Comparison of ENCODE assay signal across 12 mouse cellular contexts in the genomic region with DNA sequence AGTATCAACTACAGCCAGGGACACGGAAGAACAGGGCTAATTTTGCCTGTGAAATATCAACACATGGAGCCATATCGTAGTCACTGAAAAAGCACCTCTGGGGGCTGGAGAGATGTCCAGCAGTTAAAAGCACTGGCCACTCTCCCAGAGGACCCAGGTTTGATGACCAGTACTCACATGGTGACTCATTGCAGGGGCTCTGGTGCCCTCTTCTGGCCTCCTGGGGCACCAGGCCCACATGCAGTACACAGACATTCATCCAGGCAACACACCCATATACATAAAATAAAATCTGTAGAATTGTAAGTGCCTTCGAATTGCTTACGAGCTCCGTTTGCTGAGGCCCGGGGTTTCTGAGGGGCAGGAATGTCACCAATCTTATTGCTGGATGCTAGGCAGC. TPM values are rescaled to one million over a fixed set of nuclear protein-coding genes. Genes with fewer than 3 reads are reported as not detected.
DNase-seq lines count a peak whose midpoint lies in the region; ATAC-seq and TF ChIP-seq lines count a peak whose summit lies in the region.
"Had no signal": no experiment of that assay in that cellular context is flagged by ENCODE, and none has a peak within 500 bp of the region (broad histone marks: within the 10 kb centered on the region; RNA-seq: fewer than 3 reads in every experiment).

No protein-coding gene starts in this region.

- H3K27me3 ChIP-seq in kidney, adult 2 months (replicated peaks; ENCODE audit: control insufficient read depth, insufficient read depth, low read length) = no peaks in the 10 kb centered on the region
- H3K27me3 ChIP-seq in kidney, embryonic 16.5 days (ENCODE audit: insufficient read depth, low read length) = no peaks in the 10 kb centered on the region
- H3K27me3 ChIP-seq: midbrain, embryonic 15.5 days had no signal

- WGBS in kidney, adult 2 months = 82% methylated on average over 6 of the region's 6 CpGs
- whole genome bisulfite sequencing in kidney, embryonic 16.5 days = 87% methylated on average over 6 of the region's 6 CpGs

- H3K27ac ChIP-seq in kidney, adult 2 months (ENCODE audit: insufficient read depth, low read depth, low read length) = no peak overlapping the region
- no peak overlapping the region for H3K27ac ChIP-seq in kidney, embryonic 16.5 days (ENCODE audit: low read length)
- H3K27ac ChIP-seq in bone marrow macrophage, adult 2 months (ENCODE audit: insufficient read depth, low read depth, low read length) = no peak overlapping the region
- H3K27ac ChIP-seq: heart, embryonic 10.5 days; hindbrain, embryonic 14.5 days; midbrain, embryonic 15.5 days had no signal

- TF ChIP-seq CTCF in kidney, adult 2 months (conservative IDR thresholded peaks at IDR 0.05; ENCODE audit: insufficient read depth, insufficient read length, low read depth, low read length) = peak; percentile 56; the same call in 1 of the 2 replicates
- peak; percentile 21; the same call in 1 of the 2 replicates for TF ChIP-seq CTCF in bone marrow macrophage, adult 2 months (IDR thresholded peaks at IDR 0.05; ENCODE audit: low read depth, low read length)

- H3K4me2 ChIP-seq in kidney, embryonic 16.5 days (replicated peaks; ENCODE audit: low read depth, low read length) = no peak overlapping the region
- H3K4me2 ChIP-seq: hindbrain, embryonic 14.5 days; midbrain, embryonic 15.5 days had no signal

- no peaks in the 10 kb centered on the region for H3K36me3 ChIP-seq in kidney, adult 2 months (ENCODE audit: control insufficient read depth, insufficient read depth, low read length)
- H3K36me3 ChIP-seq in kidney, embryonic 16.5 days (ENCODE audit: insufficient read depth, low read length) = no peaks in the 10 kb centered on the region
- H3K36me3 ChIP-seq: heart, embryonic 10.5 days; midbrain, embryonic 15.5 days had no signal

- no peaks in the 10 kb centered on the region for H3K9me3 ChIP-seq in kidney, embryonic 16.5 days (ENCODE audit: low read length)
- H3K9me3 ChIP-seq: heart, embryonic 10.5 days; midbrain, embryonic 15.5 days had no signal

- peak; percentile 36 for DNase-seq in kidney, adult 2 months
- DNase-seq in thymus, postnatal 0 days (ENCODE audit: low spot score) = peak; percentile 18
- no peak for DNase-seq in thymus, postnatal 36 days
- DNase-seq in retina, postnatal 1 day = peak; percentile 50
- no peak for DNase-seq in gastrocnemius, adult 8-10 months (ENCODE audit: low spot score in 2 of 2)
- no peak for DNase-seq in ovary, postnatal 14 days (ENCODE audit: low spot score)
- DNase-seq: thymus, postnatal 25 days had no signal

- H3K4me3 ChIP-seq in kidney, adult 2 months (ENCODE audit: insufficient read depth, low read depth, low read length) = no peak overlapping the region
- no peak overlapping the region for H3K4me3 ChIP-seq in kidney, embryonic 16.5 days (ENCODE audit: low read length)
- no peak overlapping the region for H3K4me3 ChIP-seq in bone marrow macrophage, adult 2 months (ENCODE audit: insufficient read depth, low read length)
- H3K4me3 ChIP-seq: heart, embryonic 10.5 days; midbrain, embryonic 15.5 days had no signal

- no peak overlapping the region for H3K9ac ChIP-seq in kidney, embryonic 16.5 days (replicated peaks; ENCODE audit: low read length)
- H3K9ac ChIP-seq: hindbrain, embryonic 14.5 days; midbrain, embryonic 15.5 days had no signal

- no peak for ATAC-seq in kidney, embryonic 16.5 days (ENCODE audit: low FRiP score, low TSS enrichment)
- ATAC-seq: midbrain, embryonic 15.5 days had no signal

- TF ChIP-seq POLR2A in kidney, adult 2 months (IDR thresholded peaks at IDR 0.05; ENCODE audit: low read depth, low read length) = no peak
- TF ChIP-seq POLR2A in bone marrow macrophage, adult 2 months (IDR thresholded peaks at IDR 0.05; ENCODE audit: borderline replicate concordance, low read depth, low read length) = no peak

- H3K4me1 ChIP-seq in kidney, adult 2 months (ENCODE audit: control insufficient read depth, insufficient read depth, low read length) = peaks cover 34% of the 10 kb centered on the region; the same call in 1 of the 2 replicates
- H3K4me1 ChIP-seq in kidney, embryonic 16.5 days (ENCODE audit: insufficient read depth, low read length) = peaks cover 28% of the 10 kb centered on the region
- H3K4me1 ChIP-seq in bone marrow macrophage, adult 2 months (ENCODE audit: control insufficient read depth, insufficient read depth, low read length) = no peaks in the 10 kb centered on the region

RNA-seq across cellular contexts. Expression of gene Anks6, which starts 10.3 kb away (rescaled TPM):
- polyA plus RNA-seq in kidney, adult 2 months (2012; rRNA removed) = 16.1 and 19.2 TPM in 2 replicates
- 6.3 and 7.1 TPM in 2 replicates for polyA plus RNA-seq in kidney, embryonic 16.5 days (2015; fragmentation: Nextera tagmentation; extraction: Ambion mirVana)
- 0.94 and 0.99 TPM in 2 replicates for polyA plus RNA-seq in thymus, postnatal 0 days (2015; fragmentation: Nextera tagmentation; extraction: Ambion mirVana)
- 1.7 and 2.4 TPM in 2 replicates for polyA plus RNA-seq in bone marrow macrophage, adult 2 months (2012; ENCODE audit: insufficient read depth, insufficient read length, missing spikeins)
- total RNA-seq in gastrocnemius, adult 8-10 months (2022) = 1 to 10 TPM in 2 of 4 experiments, under 1 TPM in 2; 0.78 to 1.7 (median 1.1) TPM

RNA-seq across cellular contexts. Expression of gene Galnt12, which starts 44.7 kb away (rescaled TPM):
- polyA plus RNA-seq in kidney, adult 2 months (2012; rRNA removed) = 3.1 and 3.6 TPM in 2 replicates
- polyA plus RNA-seq in kidney, embryonic 16.5 days (2015; fragmentation: Nextera tagmentation; extraction: Ambion mirVana) = 10.1 and 10.7 TPM in 2 replicates
- polyA plus RNA-seq in thymus, postnatal 0 days (2015; fragmentation: Nextera tagmentation; extraction: Ambion mirVana) = 35.3 and 37.1 TPM in 2 replicates
- polyA plus RNA-seq in bone marrow macrophage, adult 2 months (2012; ENCODE audit: insufficient read depth, insufficient read length, missing spikeins) = 10.0 and 11.8 TPM in 2 replicates
- under 1 TPM in 2 of 4 experiments, not detected in 2; 0.12 to 0.16 TPM for total RNA-seq in gastrocnemius, adult 8-10 months (2022)

RNA-seq across cellular contexts. Expression of gene Gabbr2, which starts 55.3 kb away (rescaled TPM):
- 0.26 and 0.28 TPM in 2 replicates for polyA plus RNA-seq in kidney, adult 2 months (2012; rRNA removed)
- 0.11 and 0.13 TPM in 2 replicates for polyA plus RNA-seq in kidney, embryonic 16.5 days (2015; fragmentation: Nextera tagmentation; extraction: Ambion mirVana)
- polyA plus RNA-seq in thymus, postnatal 0 days (2015; fragmentation: Nextera tagmentation; extraction: Ambion mirVana) = 0.10 and 0.16 TPM in 2 replicates
- 0.74 TPM in 1 of 2 replicates, not detected in the other for polyA plus RNA-seq in bone marrow macrophage, adult 2 months (2012; ENCODE audit: insufficient read depth, insufficient read length, missing spikeins)
- under 1 TPM in 2 of 4 experiments, not detected in 2; 0.05 to 0.17 TPM for total RNA-seq in gastrocnemius, adult 8-10 months (2022)

Comparison
In these comparisons a context has a peak if more than half of its experiments do, and no peak if none do; other contexts are left out.
1. DNase-seq: peak in kidney, adult 2 months (single experiment), thymus, postnatal 0 days (single experiment) and retina, postnatal 1 day (single experiment); none in thymus, postnatal 36 days (0 of 2), gastrocnemius, adult 8-10 months (0 of 2) and ovary, postnatal 14 days (single experiment).